In the genomic region with DNA sequence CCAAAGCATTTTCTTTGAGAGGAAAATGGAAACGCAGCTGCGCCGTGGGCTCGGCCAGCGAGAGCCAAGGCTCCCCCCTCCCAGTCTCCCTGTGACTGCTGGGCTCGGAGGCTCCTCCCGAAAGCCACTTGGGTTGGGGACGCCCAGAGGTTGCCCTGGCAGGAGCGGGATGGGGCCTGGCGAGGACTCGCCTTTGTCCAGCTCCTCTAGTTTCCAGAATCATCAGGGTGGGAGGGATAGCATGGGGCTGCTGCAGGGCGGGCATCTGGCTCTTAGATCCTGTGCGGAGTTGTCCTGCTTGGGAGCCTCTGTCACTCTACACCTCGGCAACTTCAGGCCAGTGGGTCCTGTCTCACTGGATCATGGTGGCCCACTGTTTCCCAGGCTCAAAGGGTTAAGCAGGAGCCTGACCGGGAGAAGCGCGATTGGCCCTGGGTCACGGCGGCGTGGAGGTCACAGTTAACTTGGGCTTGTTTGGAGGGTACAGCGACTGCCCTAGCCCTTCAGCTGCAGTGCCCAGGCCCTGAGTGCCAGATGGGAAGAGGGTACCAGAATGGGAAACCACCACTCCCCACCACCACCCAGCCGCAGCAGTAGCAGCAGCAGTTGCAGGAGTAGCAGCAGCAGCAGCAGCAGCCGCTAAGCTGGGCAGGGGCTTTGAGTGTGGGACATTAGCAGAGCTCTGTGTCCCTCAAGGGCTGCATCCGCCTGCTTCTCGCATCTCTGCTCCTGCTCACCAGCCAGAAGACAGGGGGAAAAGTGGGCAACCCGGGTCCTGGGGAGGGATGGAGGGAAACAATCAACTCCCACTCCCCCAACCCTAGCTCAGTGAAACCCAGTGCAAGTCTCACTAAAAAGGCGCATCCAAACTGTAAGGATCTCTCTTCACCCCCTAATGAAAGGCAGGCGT, we compare ENCODE assay signal across 8 mouse cellular contexts. TPM values are rescaled to one million over a fixed set of nuclear protein-coding genes. Genes with fewer than 3 reads are reported as not detected.
DNase-seq lines count a peak whose midpoint lies in the region; ATAC-seq lines count a peak whose summit lies in the region.

No protein-coding gene starts in this region.

- H3K27ac ChIP-seq in embryonic facial prominence, embryonic 11.5 days (replicated peaks; ENCODE audit: low read depth, low read length), result no peak overlapping the region
- no peak overlapping the region for H3K27ac ChIP-seq in limb, embryonic 13.5 days

- H3K36me3 ChIP-seq in embryonic facial prominence, embryonic 11.5 days (replicated peaks; ENCODE audit: control insufficient read depth, insufficient read depth, low read depth, low read length), result no peaks in the 10 kb centered on the region
- no peaks in the 10 kb centered on the region for H3K36me3 ChIP-seq in limb, embryonic 13.5 days

- peak; percentile 74 for ATAC-seq in embryonic facial prominence, embryonic 11.5 days (replicated peaks; ENCODE audit: insufficient number of reproducible peaks, low FRiP score, low TSS enrichment, low read depth)
- 0 out of 2 replicates have a peak, but pooled peaks have one; percentile 29 for ATAC-seq in limb, embryonic 13.5 days (ENCODE audit: low FRiP score, low read depth)

- intact Hi-C loops in heart, postnatal 10 days (cut with DNase I), result loop anchor here (5.0 kb wide), 1 partner anchor 205 kb away; no protein-coding TSS in a partner anchor

- H3K27me3 ChIP-seq in embryonic facial prominence, embryonic 11.5 days (ENCODE audit: control insufficient read depth, insufficient read depth, low read length), result peaks cover 26% of the 10 kb centered on the region
- H3K27me3 ChIP-seq in limb, embryonic 13.5 days, result peaks cover 70% of the 10 kb centered on the region

- peak overlapping the region; percentile 71 for H3K9ac ChIP-seq in embryonic facial prominence, embryonic 11.5 days (replicated peaks; ENCODE audit: low read length)
- H3K9ac ChIP-seq in limb, embryonic 13.5 days, result peak overlapping the region; percentile 71

- peak overlapping the region; percentile 99 for H3K4me2 ChIP-seq in embryonic facial prominence, embryonic 11.5 days (ENCODE audit: low read depth, low read length)
- peak overlapping the region; percentile 99 for H3K4me2 ChIP-seq in limb, embryonic 13.5 days (replicated peaks)

- H3K4me3 ChIP-seq in embryonic facial prominence, embryonic 11.5 days (ENCODE audit: low read depth, low read length), result peak overlapping the region; percentile 62
- peak overlapping the region; percentile 67 for H3K4me3 ChIP-seq in limb, embryonic 13.5 days

- under 1% methylated on average over 28 of the region's 28 CpGs for WGBS in embryonic facial prominence, embryonic 11.5 days
- WGBS in limb, embryonic 13.5 days, result under 1% methylated on average over 28 of the region's 28 CpGs

- no peaks in the 10 kb centered on the region for H3K9me3 ChIP-seq in embryonic facial prominence, embryonic 11.5 days (replicated peaks; ENCODE audit: control insufficient read depth, low read length)
- no peaks in the 10 kb centered on the region for H3K9me3 ChIP-seq in limb, embryonic 13.5 days

- peaks cover 5% of the 10 kb centered on the region; the same call in 1 of the 2 replicates for H3K4me1 ChIP-seq in embryonic facial prominence, embryonic 11.5 days (ENCODE audit: control insufficient read depth, insufficient read depth, low read length)
- H3K4me1 ChIP-seq in limb, embryonic 13.5 days, result peaks cover 37% of the 10 kb centered on the region

- peak; percentile 8 to 20 for DNase-seq in left cerebral cortex, adult 18-20 months (ENCODE audit: low spot score in 2 of 2)
- no peak for DNase-seq in left cerebral cortex, adult 11 months (ENCODE audit: low spot score)
- peak; percentile 43 for DNase-seq in embryonic facial prominence, embryonic 11.5 days (ENCODE audit: low spot score)
- peak; percentile 4 to 14 for DNase-seq in heart, postnatal 10 days
- DNase-seq in right cerebral cortex, postnatal 10 days (ENCODE audit: low spot score in 2 of 2), result peak; percentile 50 to 61
- DNase-seq in urinary bladder, postnatal 25 days (ENCODE audit: low spot score), result no peak
- no peak for DNase-seq in urinary bladder, postnatal 10 days (ENCODE audit: low spot score)

RNA-seq across cellular contexts. Expression of a gene that starts 1.6 kb away (rescaled TPM):
- 10 to 100 TPM; 18.5 to 22.3 TPM for total RNA-seq in left cerebral cortex, adult 18-20 months (2021)
- polyA plus RNA-seq in embryonic facial prominence, embryonic 11.5 days (2014; fragmentation: Nextera tagmentation; extraction: Ambion mirVana), result 4.5 and 5.0 TPM in 2 replicates
- 1 to 10 TPM; 1.9 to 2.0 TPM for total RNA-seq in heart, postnatal 10 days (2021)
- 7.8 and 8.6 TPM in 2 replicates for polyA plus RNA-seq in limb, embryonic 13.5 days (2015; fragmentation: Nextera tagmentation; extraction: Ambion mirVana)

Comparison
In these comparisons a context has a peak if more than half of its experiments do, and no peak if none do; other contexts are left out.
1. DNase-seq: peak in left cerebral cortex, adult 18-20 months (2 of 2), embryonic facial prominence, embryonic 11.5 days (single experiment), heart, postnatal 10 days (2 of 2) and right cerebral cortex, postnatal 10 days (2 of 2); none in left cerebral cortex, adult 11 months (single experiment), urinary bladder, postnatal 25 days (single experiment) and urinary bladder, postnatal 10 days (single experiment).
2. RNA of a gene that starts 1.6 kb away (total RNA-seq): 18.5 to 22.3 TPM in left cerebral cortex, adult 18-20 months; 1.9 to 2.0 TPM in heart, postnatal 10 days; every median in the first group is over 4 times any median in the second.